Mouse (Mus musculus) adrenal gland, postnatal 4 days (tissue): Measurements from ENCODE around the gene Kcna3. TPM values are rescaled to one million over a fixed set of nuclear protein-coding genes. Genes with fewer than 3 reads are reported as not detected.

Source experiments
- DNase-seq, 2 experiments: peaks; one replicate each; pipeline ENCODE4 v3.0.0; 2021 to 2022; ENCODE audit warnings: low spot score in 2 of 2, mixed read lengths in 2 of 2
- long read RNA-seq, 2 experiments: library from polyadenylated mRNA; stranded (forward); transcript quantifications; one replicate each; pipeline ENCODE4 v2.0.0; 2021
- total RNA-seq, 2 experiments: library from RNA; stranded (reverse); gene quantifications; 2 replicates each; pipeline ENCODE4 v1.2.3; 2021

Kcna3 gene
- 1 to 10 TPM; 1.0 to 1.8 TPM for total RNA-seq
- long read RNA-seq, experiment 1: 0 reads
- long read RNA-seq, experiment 2, partial matches to known transcripts: 0 of 2 reads
- long read RNA-seq, experiment 2, other reads (novel, unspliced or antisense): 0 of 2 reads

DNA sequence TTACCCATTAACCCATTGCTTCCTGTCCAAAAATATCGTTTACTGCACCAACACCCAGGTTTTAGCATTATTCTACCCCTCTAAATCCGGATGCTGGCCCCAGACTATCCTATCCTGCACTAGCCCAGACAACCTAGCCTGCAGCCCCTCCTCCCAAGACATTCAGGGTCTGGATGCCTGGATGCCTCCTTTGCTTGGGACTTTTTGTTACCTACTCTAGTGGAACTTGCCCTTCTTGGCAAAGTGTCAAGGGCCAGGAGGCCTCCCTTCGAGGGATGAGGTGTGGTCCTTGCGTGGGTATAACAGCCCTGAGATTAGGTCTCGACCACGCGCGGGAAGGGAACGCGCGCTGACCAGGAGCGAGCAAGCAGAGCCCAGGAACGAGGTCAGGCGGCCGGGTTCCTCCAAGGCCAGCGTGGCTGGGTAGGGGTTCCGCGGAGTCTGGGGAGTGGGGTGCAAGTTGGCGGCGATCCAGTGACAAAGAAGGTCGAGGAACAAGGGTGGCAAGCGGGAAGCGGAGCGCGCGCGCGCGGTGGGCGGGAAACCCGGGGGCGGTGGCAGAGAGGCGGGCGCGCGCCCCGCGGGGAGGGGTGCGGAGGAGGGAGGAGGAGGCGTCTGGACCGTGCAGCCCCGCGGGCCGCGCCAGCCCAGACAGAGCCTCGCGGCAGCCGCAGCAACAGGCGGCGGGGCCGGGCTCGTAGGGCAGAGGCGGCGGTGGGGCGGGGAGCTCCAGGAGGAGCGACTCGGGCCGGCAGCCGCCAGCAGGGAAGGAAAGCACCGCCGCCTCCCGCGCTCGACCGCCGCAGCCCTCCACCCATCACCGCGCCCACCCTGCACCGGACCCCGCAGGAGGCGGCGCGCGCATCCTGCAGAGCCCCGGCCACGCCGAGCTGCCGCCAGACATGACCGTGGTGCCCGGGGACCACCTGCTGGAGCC, at the start of gene Kcna3:
TSS of gene Kcna3 (plus strand) at position 649 of the 937 bp plus-strand sequence.
- DNase-seq: peak; percentile 31 to 32

DNA sequence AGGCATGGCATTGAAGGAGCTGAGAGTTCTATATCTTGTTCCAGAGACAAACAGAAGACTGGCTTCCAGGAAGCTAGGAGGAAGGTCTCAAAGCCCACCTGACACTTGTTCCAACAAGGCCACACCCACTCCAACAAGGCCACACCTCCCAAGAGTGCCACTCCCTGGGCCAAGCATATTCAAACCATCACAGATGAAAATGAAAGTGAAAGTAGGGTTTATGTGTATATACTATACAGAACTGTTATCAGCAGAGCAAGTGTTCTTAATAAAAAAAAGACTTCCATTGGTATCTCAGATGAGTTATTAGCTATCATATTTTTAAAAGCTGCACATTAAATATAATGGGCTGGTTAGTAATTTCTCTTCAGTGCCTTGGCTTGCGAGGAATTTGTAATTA, 44.6 kb upstream of the Kcna3 start:
- no peak for DNase-seq

DNA sequence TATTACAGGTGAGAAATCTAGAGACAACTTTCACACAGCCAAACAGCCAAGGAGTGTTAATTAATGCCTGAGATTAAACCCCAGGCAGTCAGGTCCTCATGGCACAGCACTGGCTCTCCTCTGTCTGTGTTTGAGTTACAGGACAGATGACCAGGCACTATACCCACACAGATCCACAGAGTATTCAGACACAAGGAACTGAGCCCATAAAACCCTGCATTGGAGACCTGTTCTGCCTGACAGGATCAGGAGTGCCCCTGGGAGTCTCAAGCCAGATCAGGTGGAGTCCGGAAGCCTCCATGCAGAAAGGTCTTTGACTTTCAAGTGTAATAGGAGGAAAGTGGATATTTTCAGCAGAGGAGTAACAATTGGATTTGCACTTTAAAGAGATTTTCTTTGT, 40.6 kb upstream of the Kcna3 start:
- DNase-seq: no peak

DNA sequence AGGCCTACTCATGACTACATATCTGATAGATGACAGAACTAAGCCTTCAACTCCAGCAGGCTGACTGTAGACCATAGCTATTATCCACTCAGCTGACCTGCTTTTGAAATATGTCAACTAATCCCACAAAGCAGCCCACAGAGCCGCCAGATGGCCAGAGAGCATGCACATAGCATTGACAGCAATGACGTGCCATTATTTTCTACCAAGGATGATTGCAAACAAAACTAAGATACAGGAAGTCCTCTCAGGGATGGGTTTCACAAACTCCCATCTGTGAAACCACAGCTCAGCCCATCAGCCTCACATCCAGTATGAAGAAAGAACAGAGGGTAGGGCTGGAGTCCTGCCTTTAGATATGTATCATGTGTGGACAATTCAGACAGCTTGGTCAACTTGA, 39.8 kb upstream of the Kcna3 start:
- DNase-seq: no peak

GRCm38 (mm10) chr3:106998370-106998769, 37.6 kb upstream of the Kcna3 start:
- DNase-seq: no peak

- DNase-seq: no peak
Measured at GRCm38 (mm10) chr3:107000165-107000564, 35.8 kb upstream of the Kcna3 start.

DNA sequence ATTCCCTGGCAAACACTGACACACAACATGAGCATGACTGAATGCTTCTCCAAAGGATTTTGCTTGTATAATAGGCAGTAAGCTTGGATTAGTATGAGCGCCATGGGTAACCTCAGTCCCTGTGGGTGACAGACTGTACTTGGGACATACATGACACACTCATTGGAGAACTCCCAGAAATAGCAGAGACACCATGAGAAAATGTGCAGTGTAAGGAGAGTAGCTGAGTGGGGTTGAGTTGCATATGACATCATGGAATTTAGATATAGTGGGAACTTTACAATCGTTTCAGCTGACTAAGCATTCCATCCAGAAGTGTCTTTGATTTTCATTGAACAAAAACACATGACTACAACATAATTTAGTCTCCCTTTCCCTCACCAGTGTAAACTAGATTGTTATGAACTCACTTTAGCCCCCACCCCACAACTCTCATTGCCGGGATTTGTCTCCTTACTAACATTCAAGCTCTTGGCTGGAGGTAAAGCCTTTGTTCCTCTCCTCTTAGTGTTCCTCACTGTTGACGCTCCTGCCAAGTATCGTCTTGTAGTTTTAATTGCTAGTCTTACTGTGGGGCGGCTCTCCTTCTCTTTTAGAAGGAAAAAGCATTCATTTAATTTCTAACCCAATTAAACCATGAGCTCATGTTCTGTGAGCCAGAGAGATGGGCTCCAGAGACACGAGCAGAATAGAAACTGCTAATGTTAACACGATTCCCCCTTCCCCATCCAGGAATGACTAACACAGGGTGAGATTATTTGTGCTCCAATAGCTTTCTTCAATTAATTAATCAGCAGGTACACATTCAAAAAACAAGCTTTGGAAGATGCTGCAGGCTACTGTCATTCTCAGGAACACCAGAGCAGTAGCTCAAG, 33.5 kb upstream of the Kcna3 start:
- no peak for DNase-seq

- no peak for DNase-seq
Measured at GRCm38 (mm10) chr3:107009329-107010076, 26.5 kb upstream of the Kcna3 start.

DNA sequence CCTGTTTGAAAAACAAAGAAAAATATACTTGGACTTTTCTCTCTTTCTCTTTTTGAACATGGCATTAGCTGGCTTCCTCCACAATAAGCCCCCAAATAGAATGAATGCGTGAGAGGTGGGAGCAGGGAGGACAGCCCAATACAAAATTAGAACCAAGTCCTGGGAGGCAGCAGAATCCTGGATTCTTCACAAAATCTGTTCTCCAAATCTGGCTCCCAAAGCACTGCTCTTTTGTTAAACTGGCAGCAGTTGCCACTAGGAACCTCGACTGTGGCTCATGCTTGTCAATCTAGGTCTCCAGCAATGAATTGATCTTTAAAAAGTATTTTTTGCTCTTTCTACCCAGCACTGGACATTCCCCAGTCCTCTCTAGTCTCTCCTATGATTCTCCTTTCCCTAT, 17.7 kb upstream of the Kcna3 start:
- DNase-seq: no peak

- no peak for DNase-seq
Measured at GRCm38 (mm10) chr3:107031547-107031946, 4.4 kb upstream of the Kcna3 start.

- DNase-seq: no peak
Measured at GRCm38 (mm10) chr3:107034776-107035175, 1.2 kb upstream of the Kcna3 start.

DNA sequence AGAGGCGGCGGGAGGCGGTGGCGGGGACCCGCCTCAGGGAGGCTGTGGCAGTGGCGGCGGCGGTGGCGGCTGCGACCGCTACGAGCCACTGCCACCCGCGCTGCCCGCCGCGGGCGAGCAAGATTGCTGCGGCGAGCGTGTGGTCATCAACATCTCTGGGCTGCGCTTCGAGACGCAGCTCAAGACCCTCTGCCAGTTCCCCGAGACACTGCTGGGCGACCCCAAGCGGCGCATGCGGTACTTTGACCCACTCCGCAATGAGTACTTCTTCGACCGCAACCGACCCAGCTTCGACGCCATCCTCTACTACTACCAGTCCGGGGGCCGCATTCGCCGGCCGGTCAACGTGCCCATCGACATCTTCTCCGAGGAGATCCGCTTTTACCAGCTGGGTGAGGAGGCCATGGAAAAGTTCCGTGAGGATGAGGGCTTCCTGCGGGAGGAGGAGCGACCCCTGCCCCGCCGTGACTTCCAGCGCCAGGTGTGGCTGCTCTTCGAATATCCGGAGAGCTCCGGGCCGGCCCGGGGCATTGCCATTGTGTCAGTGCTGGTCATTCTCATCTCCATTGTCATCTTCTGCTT, 580 bp downstream of the Kcna3 start:
- DNase-seq: no peak

GRCm38 (mm10) chr3:107037105-107037504, 1.1 kb downstream of the Kcna3 start:
- DNase-seq: no peak

DNA sequence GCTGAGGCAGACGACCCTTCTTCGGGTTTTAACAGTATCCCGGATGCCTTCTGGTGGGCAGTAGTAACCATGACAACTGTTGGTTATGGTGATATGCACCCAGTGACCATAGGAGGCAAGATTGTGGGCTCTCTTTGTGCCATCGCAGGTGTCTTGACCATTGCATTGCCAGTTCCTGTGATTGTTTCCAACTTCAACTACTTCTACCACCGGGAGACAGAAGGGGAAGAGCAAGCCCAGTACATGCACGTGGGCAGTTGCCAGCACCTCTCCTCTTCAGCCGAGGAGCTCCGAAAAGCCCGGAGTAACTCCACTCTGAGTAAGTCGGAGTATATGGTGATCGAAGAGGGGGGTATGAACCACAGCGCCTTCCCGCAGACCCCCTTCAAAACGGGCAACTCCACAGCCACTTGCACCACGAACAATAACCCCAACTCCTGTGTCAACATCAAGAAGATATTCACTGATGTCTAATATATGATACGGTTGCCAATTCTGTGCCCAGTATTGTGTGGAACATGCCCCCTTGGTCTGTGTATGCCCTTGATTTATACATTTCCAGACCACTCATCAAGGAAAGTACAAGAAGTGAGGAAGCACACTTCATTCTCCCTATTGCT, 1.7 kb downstream of the Kcna3 start:
- no peak for DNase-seq

DNA sequence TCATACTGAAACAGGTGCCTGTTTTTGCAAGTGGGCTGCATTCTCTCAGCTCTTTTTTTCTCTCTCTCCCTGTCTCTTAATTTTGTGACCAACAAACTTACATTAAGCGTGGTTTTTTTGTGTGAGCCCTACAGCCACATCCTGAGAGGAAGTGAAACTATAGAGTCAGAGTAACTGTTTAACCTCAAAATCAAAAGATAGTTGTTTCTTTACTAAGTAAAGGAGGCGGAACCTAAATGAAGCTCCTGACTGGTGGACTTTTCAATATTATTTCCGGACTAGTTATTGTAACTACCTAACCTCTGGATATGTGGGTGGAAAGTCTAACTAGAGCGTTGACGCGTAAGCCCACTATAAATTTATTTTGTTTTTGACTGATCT, 2.2 kb downstream of the Kcna3 start:
- DNase-seq: no peak

- no peak for DNase-seq
Measured at GRCm38 (mm10) chr3:107038661-107039223, 2.8 kb downstream of the Kcna3 start.

- no peak for DNase-seq
Measured at GRCm38 (mm10) chr3:107039306-107039705, 3.3 kb downstream of the Kcna3 start.

DNA sequence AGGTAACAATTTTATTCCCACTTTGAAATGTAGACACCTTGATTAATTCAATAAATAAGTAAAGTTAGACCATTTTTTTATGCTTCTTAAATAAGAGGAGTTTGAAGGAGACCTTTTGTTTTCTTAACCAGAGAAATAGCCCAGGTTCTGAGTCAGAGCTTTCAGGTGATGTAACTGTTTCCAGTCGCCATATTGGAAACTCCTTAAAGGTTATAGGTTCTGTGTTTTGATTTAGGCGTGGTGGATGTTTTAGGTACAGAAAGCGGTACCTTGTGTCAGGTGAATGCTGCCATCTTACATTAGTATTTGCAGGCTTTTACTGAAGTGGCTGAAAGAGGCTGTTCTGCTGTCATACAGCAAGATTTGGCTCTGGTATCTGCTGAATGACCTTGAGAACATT, 4.4 kb downstream of the Kcna3 start:
- no peak for DNase-seq

- no peak for DNase-seq
Measured at GRCm38 (mm10) chr3:107041718-107042117, 5.7 kb downstream of the Kcna3 start.

DNA sequence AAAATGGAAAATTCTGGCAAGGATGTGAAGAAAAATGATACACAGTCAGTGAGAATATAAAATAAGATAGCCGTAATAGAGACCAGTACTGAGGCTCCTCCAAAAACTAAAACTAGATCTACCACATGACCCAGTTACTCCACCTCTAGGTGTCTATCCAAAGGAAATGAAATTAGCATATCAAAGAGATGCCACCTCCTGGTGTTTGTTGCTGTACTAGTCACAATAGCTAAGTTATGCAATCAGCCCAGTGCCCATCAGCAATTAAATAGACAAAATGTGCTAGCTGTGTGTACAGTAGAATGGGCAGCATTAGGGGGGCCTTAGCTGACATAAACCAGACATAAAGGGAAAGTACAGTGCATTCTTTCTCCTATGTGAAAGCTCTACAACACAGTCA, 25.5 kb downstream of the Kcna3 start:
- DNase-seq: no peak
